Mouse (Mus musculus) small intestine, adult 2 months (tissue): Measurements from ENCODE around the gene Dgkq. TPM values are rescaled to one million over a fixed set of nuclear protein-coding genes. Genes with fewer than 3 reads are reported as not detected.

ENCODE experiments used
- H3K27ac ChIP-seq: fragments of 200-500 bp; 2 replicates; pipeline ENCODE4 v1.5.1; 2012; ENCODE audit warnings: low read depth, low read length, control low read depth, inconsistent platforms; ENCODE audit not compliant: insufficient read depth
- H3K27me3 ChIP-seq: fragments of 200-500 bp; 2 replicates; pipeline ENCODE4 v1.6.1; 2012; ENCODE audit warnings: mild to moderate bottlenecking, moderate library complexity, low read length, inconsistent platforms; ENCODE audit not compliant: control insufficient read depth, insufficient read depth
- H3K36me3 ChIP-seq: fragments of 200-500 bp; 2 replicates; pipeline ENCODE4 v1.6.1; 2012; ENCODE audit warnings: mild to moderate bottlenecking, low read length, control low read depth, inconsistent platforms; ENCODE audit not compliant: control insufficient read depth, insufficient read depth
- H3K4me1 ChIP-seq: fragments of 200-500 bp; 2 replicates; pipeline ENCODE4 v1.6.1; 2012; ENCODE audit warnings: low read length, inconsistent platforms, mixed read lengths; ENCODE audit not compliant: control insufficient read depth, insufficient read depth, insufficient read length
- H3K4me3 ChIP-seq: fragments of 200-500 bp; 2 replicates; pipeline ENCODE4 v1.5.1; 2012; ENCODE audit warnings: low read depth, mild to moderate bottlenecking, control low read depth, inconsistent platforms, low read length, moderate library complexity
- CTCF ChIP-seq: fragments of 200-500 bp; IDR thresholded peaks from 2 replicates; pipeline ENCODE4 v1.5.1; 2012; ENCODE audit warnings: low read depth, mild to moderate bottlenecking, control low read depth, inconsistent platforms, low read length, moderate library complexity, mixed read lengths; ENCODE audit not compliant: insufficient replicate concordance, insufficient read length; ENCODE audit errors: extremely low read depth
- POLR2A ChIP-seq: fragments of 200-500 bp; IDR thresholded peaks from 2 replicates; pipeline ENCODE4 v1.6.1; 2012; ENCODE audit warnings: low read depth, mild to moderate bottlenecking, control low read depth, inconsistent platforms, low read length, moderate library complexity
- WGBS: fragments of 180-500 bp; shearing (Covaris S2); methylation state at CpG from one replicate; pipeline ENCODE4 v1.1.7; 2018; 5-methylcytosine and 5-hydroxymethylcytosine counted together
- polyA plus RNA-seq: library from polyadenylated mRNA; depleted of rRNA; stranded (reverse); fragments of >200 nt; gene quantifications from 2 replicates; pipeline ENCODE4 v1.2.3, GENCODE M21; 2012; rRNA removed

Dgkq gene
- polyA plus RNA-seq, 1 experiment: 77.0 TPM

GRCm38 (mm10) chr5:108602537-108602936 lies 66.9 kb downstream of the Dgkq start:
- Histone ChIP-seq H3K36me3 (peaks cover 88% of the 10 kb centered on the region), H3K4me3 (no peak overlapping the region), H3K27me3 (no peaks in the 10 kb centered on the region), H3K27ac (no peak overlapping the region), H3K4me1 (no peaks in the 10 kb centered on the region)
- TF ChIP-seq CTCF: no peak
- no peak for TF ChIP-seq POLR2A
- 85% methylated on average over 9 of the region's 9 CpGs for WGBS

DNA sequence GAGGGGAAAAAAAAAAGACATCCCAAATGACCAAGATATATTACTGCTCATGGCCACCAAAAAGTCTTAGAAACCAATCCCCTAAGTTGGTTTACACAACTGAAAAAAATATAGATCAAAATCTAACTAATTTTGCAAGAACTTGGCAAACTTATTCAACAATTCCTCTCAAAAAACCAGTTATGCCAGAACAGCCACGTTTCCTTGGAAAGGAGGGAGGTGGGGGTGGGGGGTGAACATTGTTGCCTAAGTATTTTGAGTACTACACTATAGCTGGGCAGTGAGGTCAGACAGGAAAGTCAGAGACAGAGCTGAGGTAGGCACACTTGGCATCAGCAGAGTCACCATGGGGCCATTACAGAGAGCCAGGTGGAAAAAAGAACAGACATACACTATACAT lies 69.5 kb downstream of the Dgkq start:
- TF ChIP-seq CTCF: no peak
- TF ChIP-seq POLR2A: no peak
- Histone ChIP-seq H3K4me1 (no peaks in the 10 kb centered on the region), H3K4me3 (no peak overlapping the region), H3K36me3 (peaks cover 88% of the 10 kb centered on the region), H3K27ac (no peak overlapping the region), H3K27me3 (no peaks in the 10 kb centered on the region)
- WGBS: 53% methylated on average over 1 of the region's 1 CpGs

Other genes starting within 250 kb of the Dgkq start
- 29.0 and 35.2 TPM in 2 replicates for gene Atp5k, start 235.2 kb downstream of the Dgkq start, polyA plus RNA-seq
- gene Mfsd7a, start 220.8 kb downstream of the Dgkq start, polyA plus RNA-seq: 4.0 and 12.8 TPM in 2 replicates
- gene Pcgf3, start 208.4 kb downstream of the Dgkq start, polyA plus RNA-seq: 3.3 and 5.1 TPM in 2 replicates
- gene Cplx1, start 119.6 kb downstream of the Dgkq start, polyA plus RNA-seq: 0.25 and 0.29 TPM in 2 replicates
- 75.5 and 152 TPM in 2 replicates for gene Gak, start 39.9 kb downstream of the Dgkq start, polyA plus RNA-seq
- gene Tmem175, start 39.9 kb downstream of the Dgkq start, polyA plus RNA-seq: 18.3 and 31.1 TPM in 2 replicates
- gene Idua, start 9.3 kb downstream of the Dgkq start, polyA plus RNA-seq: 15.0 and 20.1 TPM in 2 replicates
- gene Slc26a1, start 5.9 kb upstream of the Dgkq start, polyA plus RNA-seq: not detected in 2 replicates
- 12.1 and 34.1 TPM in 2 replicates for gene Fgfrl1, start 22.7 kb upstream of the Dgkq start, polyA plus RNA-seq
- 0.14 and 2.7 TPM in 2 replicates for gene Rnf212, start 105.3 kb upstream of the Dgkq start, polyA plus RNA-seq
- gene Tmed11, start 125.7 kb upstream of the Dgkq start, polyA plus RNA-seq: 0.61 TPM in 1 of 2 replicates, not detected in the other
- gene Vmn2r8, start 139.2 kb upstream of the Dgkq start, polyA plus RNA-seq: 0.01 TPM in 1 of 2 replicates, not detected in the other
- gene Vmn2r9, start 182.9 kb upstream of the Dgkq start, polyA plus RNA-seq: not detected in 2 replicates